Mouse (Mus musculus): Measurements from ENCODE around the gene C330021F23Rik. TPM values are rescaled to one million over a fixed set of nuclear protein-coding genes. Genes with fewer than 3 reads are reported as not detected.

C330021F23Rik gene
- total RNA-seq (2023): not detected

DNA sequence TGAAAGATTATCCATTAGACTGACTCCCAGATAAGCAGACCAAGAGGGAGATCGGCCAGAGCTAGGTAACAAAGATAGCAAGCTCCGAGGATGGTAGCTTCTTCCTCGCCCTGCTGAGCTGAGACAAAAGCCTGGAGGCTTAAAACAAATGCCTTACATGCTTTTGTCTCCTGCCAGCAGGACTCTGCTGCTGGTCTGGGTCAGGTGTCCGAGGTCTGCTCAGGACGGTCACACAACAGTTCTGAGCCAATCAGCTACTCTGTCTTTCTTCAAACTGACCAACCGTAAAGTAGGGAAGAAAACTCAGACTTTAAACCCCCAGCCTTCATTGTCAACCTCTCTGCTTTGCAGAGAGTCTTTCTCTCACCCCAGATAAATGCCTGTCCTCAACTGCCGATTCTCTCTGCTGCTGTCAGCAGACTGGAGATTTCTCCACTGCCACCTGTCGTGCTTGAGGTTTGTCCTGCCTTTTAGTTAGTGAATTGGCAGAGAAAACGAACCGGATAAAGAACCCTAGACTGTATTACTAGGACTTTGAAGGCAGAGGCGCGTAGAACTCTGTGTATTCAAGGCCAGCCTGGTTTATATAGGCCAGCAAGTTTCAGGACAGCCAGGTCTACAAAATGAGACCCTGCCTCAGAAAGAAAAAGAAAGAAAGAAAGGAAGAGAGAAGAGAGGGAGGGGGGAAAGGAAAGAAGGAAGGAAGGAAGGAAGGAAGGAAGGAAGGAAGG is at the start of gene C330021F23Rik:
TSS of gene C330021F23Rik (plus strand) at position 350 of the 731 bp plus-strand sequence.

DNA sequence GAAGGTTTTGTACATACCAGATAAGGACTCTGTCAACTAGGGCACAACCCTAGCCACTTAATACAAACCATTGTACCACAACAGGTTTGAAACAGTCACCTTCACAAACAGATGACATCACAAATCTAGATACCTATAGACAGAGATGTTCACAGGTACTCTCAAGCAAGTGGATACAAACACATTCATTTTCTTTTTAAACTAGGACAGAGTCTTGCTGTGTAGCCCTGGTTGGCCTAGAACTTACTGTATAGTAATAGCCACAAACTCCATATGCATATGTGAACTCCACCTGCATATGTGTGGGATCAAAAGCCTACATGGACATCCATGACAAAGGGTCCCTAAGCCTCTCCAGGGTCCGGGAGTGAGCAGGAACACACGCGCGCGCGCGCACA is 19.2 kb downstream of the C330021F23Rik start, which contains the start of gene Camsap3:
TSS of gene Camsap3 (plus strand) at position 301 of the 398 bp plus-strand sequence.

DNA sequence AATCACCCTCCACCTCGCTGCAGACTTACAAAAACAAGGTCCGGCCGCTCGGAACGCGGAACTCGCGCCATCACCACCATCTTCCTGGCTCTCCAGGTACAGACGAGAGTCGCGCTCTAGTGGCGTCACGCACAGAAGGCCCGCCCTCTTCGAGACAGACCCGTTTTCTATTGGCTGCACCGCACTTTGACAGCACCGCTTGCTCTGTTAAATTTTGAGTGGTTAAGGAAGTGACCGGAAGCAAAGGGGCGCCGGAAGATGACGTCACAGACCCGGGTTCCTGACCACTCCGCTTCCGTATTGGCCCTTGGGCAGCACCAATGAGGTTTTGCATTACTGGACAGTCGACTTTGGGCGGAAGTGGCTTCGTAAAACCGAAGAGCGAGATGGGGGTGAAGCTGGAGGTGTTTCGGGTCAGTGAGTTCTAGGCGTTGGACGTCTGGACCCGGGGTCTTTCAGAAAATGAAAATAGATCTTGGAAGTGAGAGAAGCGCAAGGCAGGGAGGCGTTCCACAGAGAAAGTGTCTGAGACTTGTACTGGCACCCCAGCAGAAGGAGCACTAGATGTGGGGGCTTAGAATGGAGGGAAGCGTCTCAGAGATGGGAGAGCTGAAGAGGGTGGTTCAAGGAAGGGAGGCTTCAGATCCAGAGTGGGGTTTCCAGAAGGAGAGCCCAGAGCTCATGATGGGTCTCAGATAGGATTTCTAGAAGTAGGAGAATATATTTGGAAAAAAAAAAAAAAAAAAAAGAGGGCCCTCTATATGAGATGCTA is 53.6 kb downstream of the C330021F23Rik start, which contains the start of the genes Xab2 and Pet100:
TSS of gene Xab2 (minus strand) at position 118 of the 772 bp plus-strand sequence.
TSS of gene Pet100 (plus strand) at position 350 of the 772 bp plus-strand sequence.

DNA sequence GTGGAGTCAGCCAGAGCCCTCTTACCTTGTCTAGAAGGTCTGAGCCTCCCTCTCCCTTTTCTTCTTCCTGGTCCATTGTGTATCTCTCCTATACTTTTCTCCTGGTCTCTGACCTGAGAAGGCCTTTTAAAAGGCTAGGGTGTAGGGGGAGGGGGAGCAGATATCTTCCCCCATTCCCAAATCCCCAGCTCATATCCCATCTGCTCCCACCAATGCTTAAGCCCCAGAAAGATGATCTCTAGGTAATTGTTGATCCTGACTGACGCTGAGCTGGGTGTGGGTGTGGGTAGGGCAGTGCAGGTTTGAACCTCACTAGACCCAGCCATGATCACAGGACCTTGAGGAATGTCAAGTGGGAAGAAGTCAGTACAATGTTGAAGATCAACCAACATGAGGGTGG is 57.7 kb downstream of the C330021F23Rik start, which contains the start of gene Pcp2:
TSS of gene Pcp2 (minus strand) at position 101 of the 400 bp plus-strand sequence.

DNA sequence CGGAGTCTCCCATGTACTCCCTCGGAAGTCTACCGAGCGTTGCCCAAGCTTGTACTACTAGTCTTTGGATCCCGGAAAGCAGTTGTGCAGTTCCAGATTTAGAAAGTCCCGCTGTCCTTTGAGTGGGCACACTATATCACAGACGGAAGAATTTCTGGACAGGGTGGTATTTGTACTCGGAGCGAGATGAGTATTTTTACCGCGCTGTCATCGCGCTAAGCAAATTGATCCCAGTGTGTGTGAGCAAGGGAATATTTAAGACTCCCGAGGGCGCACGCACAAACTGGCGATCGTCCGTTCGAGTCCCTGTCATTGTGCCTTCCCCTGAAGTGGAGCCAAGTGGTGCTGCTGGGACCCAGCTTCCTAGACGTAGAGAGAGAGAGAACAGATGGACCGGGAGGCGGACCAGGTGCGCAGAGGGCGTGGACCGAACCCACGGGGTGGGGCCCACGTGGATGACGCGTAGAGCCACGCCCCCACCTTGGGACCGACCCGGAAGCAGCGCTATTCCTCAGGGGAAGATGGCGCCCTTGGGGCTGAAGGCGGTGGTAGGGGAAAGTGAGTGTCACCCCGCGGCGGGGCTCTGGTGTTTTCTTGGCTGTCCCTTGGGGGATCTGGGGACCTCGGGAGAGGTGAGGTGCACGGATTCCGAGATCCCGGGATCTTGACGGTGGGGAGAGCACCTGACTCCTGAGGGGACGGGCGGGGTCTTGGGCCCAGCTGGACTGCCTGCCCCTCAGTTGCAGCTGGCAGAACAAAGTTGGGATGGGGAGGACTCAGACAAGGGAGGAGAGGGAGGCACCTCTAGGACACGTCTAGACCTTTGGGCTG is 63.1 kb downstream of the C330021F23Rik start, which contains the start of gene Stxbp2:
TSS of gene Stxbp2 (plus strand) at position 309 of the 831 bp plus-strand sequence.

Other genes starting within 250 kb of the C330021F23Rik start
- 10 to 100 TPM; 92.0 to 94.7 TPM for gene A430078G23Rik, start 214.6 kb upstream of the C330021F23Rik start, total RNA-seq (2023)
- gene Arhgef18, start 175.0 kb upstream of the C330021F23Rik start, total RNA-seq (2023): 100 to 1,000 TPM; 102 to 114 TPM
- gene Pex11g, start 100.3 kb upstream of the C330021F23Rik start, total RNA-seq (2023): under 1 TPM; 0.27 to 0.66 TPM
- gene Tex45, start 97.1 kb upstream of the C330021F23Rik start, total RNA-seq (2023): 1 to 10 TPM in 1 of 2 experiments, under 1 TPM in 1; 0.71 to 1.2 TPM
- gene Zfp358, start 74.9 kb upstream of the C330021F23Rik start, total RNA-seq (2023): 1 to 10 TPM; 3.3 to 4.2 TPM
- 10 to 100 TPM; 27.4 to 35.4 TPM for gene Mcoln1, start 67.5 kb upstream of the C330021F23Rik start, total RNA-seq (2023)
- 10 to 100 TPM; 21.9 to 29.6 TPM for gene Pnpla6, start 52.6 kb upstream of the C330021F23Rik start, total RNA-seq (2023)
- gene Camsap3, start 19.3 kb downstream of the C330021F23Rik start, total RNA-seq (2023): not detected
- gene Xab2, start 53.3 kb downstream of the C330021F23Rik start, total RNA-seq (2023): 10 to 100 TPM; 41.2 to 47.3 TPM
- gene Pet100, start 53.6 kb downstream of the C330021F23Rik start, total RNA-seq (2023): 100 to 1,000 TPM; 117 to 126 TPM
- not detected for gene Pcp2, start 57.6 kb downstream of the C330021F23Rik start, total RNA-seq (2023)
- gene Stxbp2, start 63.0 kb downstream of the C330021F23Rik start, total RNA-seq (2023): 100 to 1,000 TPM; 351 TPM
- 1 to 10 TPM in 1 of 2 experiments, under 1 TPM in 1; 0.71 to 1.1 TPM for gene Retn, start 87.8 kb downstream of the C330021F23Rik start, total RNA-seq (2023)
- 100 to 1,000 TPM; 302 to 336 TPM for gene Mcemp1, start 97.8 kb downstream of the C330021F23Rik start, total RNA-seq (2023)
- 1 to 10 TPM; 4.4 to 4.5 TPM for gene Fcor, start 104.4 kb downstream of the C330021F23Rik start, total RNA-seq (2023)
- gene Trappc5, start 108.3 kb downstream of the C330021F23Rik start, total RNA-seq (2023): 10 to 100 TPM; 11.7 to 15.6 TPM
- gene Fcer2a, start 126.2 kb downstream of the C330021F23Rik start, total RNA-seq (2023): under 1 TPM; 0.31 to 0.53 TPM
- not detected for gene Clec4g, start 152.7 kb downstream of the C330021F23Rik start, total RNA-seq (2023)
- 1 to 10 TPM; 5.8 to 9.3 TPM for gene Cd209a, start 181.0 kb downstream of the C330021F23Rik start, total RNA-seq (2023)